In the genomic region with DNA sequence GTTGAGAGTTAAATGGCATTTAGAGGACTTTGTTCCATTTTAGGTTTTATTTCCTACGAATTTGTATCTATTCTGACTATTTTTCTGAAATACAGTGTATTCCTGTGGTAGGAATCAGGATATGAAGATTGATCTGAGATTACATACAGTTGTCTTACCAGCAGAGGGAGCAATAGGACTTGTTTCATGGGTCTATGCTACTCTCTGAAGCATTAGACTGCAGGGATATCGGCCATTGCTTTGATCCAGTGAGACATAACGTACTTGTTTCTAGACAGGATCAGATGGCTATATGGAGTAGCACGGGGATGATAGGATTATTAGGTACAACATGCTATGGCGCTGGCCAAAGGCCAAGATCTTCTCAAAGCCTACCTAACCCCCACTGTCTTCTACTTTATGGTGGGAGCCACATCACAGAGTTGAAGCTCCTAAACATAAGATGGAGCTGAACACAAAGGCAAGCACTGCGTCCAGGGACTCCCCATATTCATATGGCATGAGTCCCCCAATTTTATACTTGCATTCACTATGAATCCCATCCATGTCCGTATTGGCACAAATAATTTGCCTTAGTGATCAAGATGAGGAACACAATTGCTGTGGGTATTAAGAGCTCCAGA, we compare ENCODE assay signal across 8 mouse cellular contexts. TPM values are rescaled to one million over a fixed set of nuclear protein-coding genes. Genes with fewer than 3 reads are reported as not detected.
DNase-seq lines count a peak whose midpoint lies in the region; ATAC-seq lines count a peak whose summit lies in the region.

No protein-coding gene starts in this region.

- H3K4me1 ChIP-seq in kidney, embryonic 16.5 days (ENCODE audit: insufficient read depth, low read length): no peaks in the 10 kb centered on the region
- 0 out of 2 replicates have a peak, but pooled peaks cover 4% of the 10 kb centered on the region for H3K4me1 ChIP-seq in heart, embryonic 12.5 days (replicated peaks)

- no peak overlapping the region for H3K27ac ChIP-seq in kidney, embryonic 16.5 days (ENCODE audit: low read length)
- H3K27ac ChIP-seq in heart, embryonic 12.5 days (ENCODE audit: poor library complexity, severe bottlenecking): no peak overlapping the region

- DNase-seq in kidney, adult 9 months: peak; percentile 72
- DNase-seq in kidney, adult 11 months: no peak
- DNase-seq in NIH3T3 (ENCODE audit: low read depth): peak; percentile 75
- no peak for DNase-seq in yolk sac, embryonic 10.5 days (ENCODE audit: low spot score)

- peaks cover 8% of the 10 kb centered on the region; the same call in 1 of the 2 replicates for H3K36me3 ChIP-seq in kidney, embryonic 16.5 days (ENCODE audit: insufficient read depth, low read length)
- peaks cover 16% of the 10 kb centered on the region for H3K36me3 ChIP-seq in heart, embryonic 12.5 days

- no peaks in the 10 kb centered on the region for H3K27me3 ChIP-seq in kidney, embryonic 16.5 days (ENCODE audit: insufficient read depth, low read length)
- no peaks in the 10 kb centered on the region for H3K27me3 ChIP-seq in heart, embryonic 12.5 days (replicated peaks)

- no peak overlapping the region for H3K9ac ChIP-seq in kidney, embryonic 16.5 days (replicated peaks; ENCODE audit: low read length)
- no peak overlapping the region for H3K9ac ChIP-seq in heart, embryonic 12.5 days

- no peak overlapping the region for H3K4me2 ChIP-seq in kidney, embryonic 16.5 days (replicated peaks; ENCODE audit: low read depth, low read length)
- no peak overlapping the region for H3K4me2 ChIP-seq in heart, embryonic 12.5 days

- H3K4me3 ChIP-seq in kidney, embryonic 16.5 days (ENCODE audit: low read length): no peak overlapping the region
- no peak overlapping the region for H3K4me3 ChIP-seq in heart, embryonic 12.5 days

- no peaks in the 10 kb centered on the region for H3K9me3 ChIP-seq in kidney, embryonic 16.5 days (ENCODE audit: low read length)
- no peaks in the 10 kb centered on the region for H3K9me3 ChIP-seq in heart, embryonic 12.5 days (replicated peaks)

- WGBS in kidney, embryonic 16.5 days: 64% methylated on average over 7 of the region's 7 CpGs
- WGBS in heart, embryonic 12.5 days: 62% methylated on average over 7 of the region's 7 CpGs

- peak; percentile 87 for ATAC-seq in common myeloid progenitor, adult 5-6 weeks (replicated peaks; ENCODE audit: low read depth, poor library complexity, severe bottlenecking)
- ATAC-seq in kidney, embryonic 16.5 days (ENCODE audit: low FRiP score, low TSS enrichment): peak; percentile 81
- peak; percentile 91 for ATAC-seq in megakaryocyte-erythroid progenitor cell, adult 5-6 weeks (replicated peaks; ENCODE audit: low FRiP score, low TSS enrichment, poor library complexity, severe bottlenecking)
- no peak for ATAC-seq in heart, embryonic 12.5 days (ENCODE audit: insufficient number of reproducible peaks, low FRiP score)

RNA-seq across cellular contexts. Expression of a gene that starts 19.6 kb away (rescaled TPM):
- total RNA-seq in common myeloid progenitor, adult 5-6 weeks (2017): 28.5 and 29.9 TPM in 2 replicates
- 17.3 and 18.1 TPM in 2 replicates for polyA plus RNA-seq in kidney, embryonic 16.5 days (2015; fragmentation: Nextera tagmentation; extraction: Ambion mirVana)
- total RNA-seq in megakaryocyte-erythroid progenitor cell, adult 5-6 weeks (2014; fragmentation: Nextera tagmentation): 20.2 and 22.1 TPM in 2 replicates
- 13.4 and 18.0 TPM in 2 replicates for total RNA-seq in megakaryocyte-erythroid progenitor cell, adult 5-6 weeks (2017)
- polyA plus RNA-seq in heart, embryonic 12.5 days (2016; fragmentation: Nextera tagmentation; extraction: Ambion mirVana): 5.9 and 6.9 TPM in 2 replicates

RNA-seq across cellular contexts. Expression of a gene that starts 27.6 kb away (rescaled TPM):
- total RNA-seq in common myeloid progenitor, adult 5-6 weeks (2017): not detected in 2 replicates
- polyA plus RNA-seq in kidney, embryonic 16.5 days (2015; fragmentation: Nextera tagmentation; extraction: Ambion mirVana): not detected in 2 replicates
- total RNA-seq in megakaryocyte-erythroid progenitor cell, adult 5-6 weeks (2014; fragmentation: Nextera tagmentation): 1.4 and 1.5 TPM in 2 replicates
- 0.47 and 0.53 TPM in 2 replicates for total RNA-seq in megakaryocyte-erythroid progenitor cell, adult 5-6 weeks (2017)
- polyA plus RNA-seq in heart, embryonic 12.5 days (2016; fragmentation: Nextera tagmentation; extraction: Ambion mirVana): 0.12 TPM in 1 of 2 replicates, not detected in the other

RNA-seq across cellular contexts. Expression of a gene that starts 36.3 kb away (rescaled TPM):
- total RNA-seq in common myeloid progenitor, adult 5-6 weeks (2017): 28.0 and 33.3 TPM in 2 replicates
- polyA plus RNA-seq in kidney, embryonic 16.5 days (2015; fragmentation: Nextera tagmentation; extraction: Ambion mirVana): 84.2 and 87.4 TPM in 2 replicates
- 25.8 and 35.8 TPM in 2 replicates for total RNA-seq in megakaryocyte-erythroid progenitor cell, adult 5-6 weeks (2014; fragmentation: Nextera tagmentation)
- 22.3 and 24.1 TPM in 2 replicates for total RNA-seq in megakaryocyte-erythroid progenitor cell, adult 5-6 weeks (2017)
- polyA plus RNA-seq in heart, embryonic 12.5 days (2016; fragmentation: Nextera tagmentation; extraction: Ambion mirVana): 55.6 and 55.7 TPM in 2 replicates

Comparison
In these comparisons a context has a peak if more than half of its experiments do, and no peak if none do; other contexts are left out.
1. DNase-seq: peak in kidney, adult 9 months (single experiment) and NIH3T3 (single experiment); none in kidney, adult 11 months (single experiment) and yolk sac, embryonic 10.5 days (single experiment).